Mouse (Mus musculus): ENCODE results near the gene Fgf2.

GRCm38 (mm10) chr3:37360729-37361128 is 12.6 kb downstream of the Fgf2 start:
- TF ChIP-seq CTCF (IDR thresholded peaks at IDR 0.05; ENCODE audit: low read depth) (no peak), EP300 (IDR thresholded peaks at IDR 0.05; ENCODE audit: low read depth) (no peak)
